Mouse (Mus musculus) stomach, embryonic 14.5 days (tissue): Measurements from ENCODE around the gene Olfr924. TPM values are rescaled to one million over a fixed set of nuclear protein-coding genes. Genes with fewer than 3 reads are reported as not detected.
"Not testable (repeated sequence)": the region's sequence is repeated elsewhere in the genome, so short reads cannot be mapped to it uniquely, and the experiment has no call there.

Experiments used
- ATAC-seq: fragments of 200-750 bp; cut with Nextera tagmentation; 2 replicates; pipeline ENCODE4 v1.8.0; 2017; ENCODE audit warnings: low read depth, moderate TSS enrichment; ENCODE audit not compliant: insufficient number of reproducible peaks, insufficient read depth, low FRiP score
- H3K27ac ChIP-seq: fragments of 300-500 bp; sonication (generic); 2 replicates; pipeline ENCODE4 v1.5.1; 2014; ENCODE audit warnings: mild to moderate bottlenecking, low read length, moderate library complexity, mixed read lengths
- H3K27me3 ChIP-seq: fragments of 300-500 bp; sonication (generic); 2 replicates; pipeline ENCODE4 v1.6.1; 2014; ENCODE audit warnings: low read length, control low read depth, mixed read lengths; ENCODE audit not compliant: control insufficient read depth, insufficient read depth
- H3K36me3 ChIP-seq: fragments of 300-500 bp; sonication (generic); 2 replicates; pipeline ENCODE4 v1.6.1; 2014; ENCODE audit warnings: mild to moderate bottlenecking, control low read depth, low read length, moderate library complexity, mixed read lengths; ENCODE audit not compliant: control insufficient read depth, insufficient read depth
- H3K4me1 ChIP-seq: fragments of 300-500 bp; sonication (generic); 2 replicates; pipeline ENCODE4 v1.6.1; 2014; ENCODE audit warnings: low read length, control low read depth, mixed read lengths; ENCODE audit not compliant: control insufficient read depth, insufficient read depth
- H3K4me2 ChIP-seq: fragments of 300-500 bp; sonication (generic); replicated peaks from 2 replicates; pipeline ENCODE4 v1.6.1; 2014; ENCODE audit warnings: low read depth, low read length, control low read depth
- H3K4me3 ChIP-seq: fragments of 300-500 bp; sonication (generic); 2 replicates; pipeline ENCODE4 v1.5.1; 2014; ENCODE audit warnings: low read depth, low read length, control low read depth
- H3K9ac ChIP-seq: fragments of 300-500 bp; sonication (generic); replicated peaks from 2 replicates; pipeline ENCODE4 v1.6.1; 2014; ENCODE audit warnings: low read depth, mild to moderate bottlenecking, control low read depth, low read length, moderate library complexity, mixed read lengths
- H3K9me3 ChIP-seq: fragments of 300-500 bp; sonication (generic); 2 replicates; pipeline ENCODE4 v1.6.1; 2016; ENCODE audit warnings: low read depth, low read length, control low read depth; ENCODE audit not compliant: control insufficient read depth
- WGBS: fragments of 180-500 bp; shearing (Covaris S2); extraction: QIAGEN DNeasy Blood & Tissue Kit; methylation state at CpG from one replicate; pipeline ENCODE4 v1.1.7; 2014; 5-methylcytosine and 5-hydroxymethylcytosine counted together
- polyA plus RNA-seq: library from polyadenylated mRNA; unstranded; fragments of >200 nt; fragmentation: Nextera tagmentation; extraction: Ambion mirVana; gene quantifications from 2 replicates; pipeline ENCODE4 v1.2.1, GENCODE M21; 2014

The Olfr924 gene
- polyA plus RNA-seq, result not detected in 2 replicates

GRCm38 (mm10) chr9:38844149-38844548, at the start of gene Olfr924:
TSS of gene Olfr924 (plus strand) at chr9:38844449.
- 76% methylated on average over 1 of the region's 1 CpGs for WGBS
- Histone ChIP-seq H3K4me3 (no peak within 1 kb of the TSS), H3K36me3 (no peaks in the 10 kb centered on the region), H3K4me1 (no peaks in the 10 kb centered on the region), H3K9me3 (no peaks in the 10 kb centered on the region), H3K4me2 (no peak within 1 kb of the TSS), H3K27ac (no peak within 1 kb of the TSS), H3K9ac (no peak within 1 kb of the TSS), H3K27me3 (no peaks in the 10 kb centered on the region)
- ATAC-seq, result no peak

- Histone ChIP-seq H3K4me1 (no peaks in the 10 kb centered on the region), H3K36me3 (no peaks in the 10 kb centered on the region), H3K9me3 (no peaks in the 10 kb centered on the region), H3K27me3 (no peaks in the 10 kb centered on the region), H3K9ac (no peak overlapping the region), H3K4me2 (no peak overlapping the region), H3K27ac (no peak overlapping the region), H3K4me3 (no peak overlapping the region)
- ATAC-seq, result no peak
Measured at GRCm38 (mm10) chr9:38805696-38806095, 38.6 kb upstream of the Olfr924 start.

GRCm38 (mm10) chr9:38814314-38814713, 29.9 kb upstream of the Olfr924 start, which contains the start of gene Olfr922:
TSS of gene Olfr922 (plus strand) at chr9:38814614.
- H3K27me3 ChIP-seq, result no peaks in the 10 kb centered on the region
- no peak within 1 kb of the TSS for H3K9ac ChIP-seq
- H3K4me3 ChIP-seq, result no peak within 1 kb of the TSS
- no peak within 1 kb of the TSS for H3K27ac ChIP-seq
- whole genome bisulfite sequencing, result 69% methylated on average over 2 of the region's 2 CpGs
- no peak for ATAC-seq
- H3K4me1 ChIP-seq, result no peaks in the 10 kb centered on the region
- H3K9me3 ChIP-seq, result no peaks in the 10 kb centered on the region
- no peaks in the 10 kb centered on the region for H3K36me3 ChIP-seq
- no peak within 1 kb of the TSS for H3K4me2 ChIP-seq

GRCm38 (mm10) chr9:38815458-38815986, 28.7 kb upstream of the Olfr924 start:
- no peak for ATAC-seq
- WGBS, result 83% methylated on average over 1 of the region's 1 CpGs
- H3K36me3 ChIP-seq, result no peaks in the 10 kb centered on the region

GRCm38 (mm10) chr9:38826245-38826644, 18.0 kb upstream of the Olfr924 start, which contains the start of gene Olfr923:
TSS of gene Olfr923 (plus strand) at chr9:38826545.
- WGBS, result 93% methylated on average over 1 of the region's 1 CpGs
- Histone ChIP-seq H3K4me3 (no peak within 1 kb of the TSS), H3K9ac (no peak within 1 kb of the TSS)

More at GRCm38 (mm10) chr9:38815458-38815986, 28.7 kb upstream of the Olfr924 start:
- Histone ChIP-seq H3K9ac (no peak overlapping the region), H3K4me2 (no peak overlapping the region), H3K4me1 (no peaks in the 10 kb centered on the region), H3K9me3 (no peaks in the 10 kb centered on the region), H3K4me3 (no peak overlapping the region), H3K27ac (no peak overlapping the region), H3K27me3 (no peaks in the 10 kb centered on the region)

GRCm38 (mm10) chr9:38833027-38833426, 11.2 kb upstream of the Olfr924 start:
- no peak overlapping the region for H3K9ac ChIP-seq
- H3K9me3 ChIP-seq, result no peaks in the 10 kb centered on the region
- H3K4me2 ChIP-seq, result no peak overlapping the region
- no peak for ATAC-seq
- no peaks in the 10 kb centered on the region for H3K27me3 ChIP-seq
- no peaks in the 10 kb centered on the region for H3K36me3 ChIP-seq
- H3K4me1 ChIP-seq, result no peaks in the 10 kb centered on the region
- 78% methylated on average over 2 of the region's 2 CpGs for WGBS
- no peak overlapping the region for H3K4me3 ChIP-seq
- no peak overlapping the region for H3K27ac ChIP-seq

More at GRCm38 (mm10) chr9:38826245-38826644, 18.0 kb upstream of the Olfr924 start, which contains the start of gene Olfr923:
- no peak for ATAC-seq
- H3K36me3 ChIP-seq, result no peaks in the 10 kb centered on the region
- no peaks in the 10 kb centered on the region for H3K4me1 ChIP-seq
- no peaks in the 10 kb centered on the region for H3K9me3 ChIP-seq
- H3K27ac ChIP-seq, result no peak within 1 kb of the TSS
- no peak within 1 kb of the TSS for H3K4me2 ChIP-seq
- H3K27me3 ChIP-seq, result no peaks in the 10 kb centered on the region

- Histone ChIP-seq H3K4me2 (no peak within 1 kb of the TSS), H3K27me3 (no peaks in the 10 kb centered on the region), H3K36me3 (no peaks in the 10 kb centered on the region), H3K9ac (no peak within 1 kb of the TSS), H3K4me3 (no peak within 1 kb of the TSS), H3K9me3 (no peaks in the 10 kb centered on the region), H3K27ac (no peak within 1 kb of the TSS), H3K4me1 (no peaks in the 10 kb centered on the region)
- ATAC-seq, result no peak
Measured at GRCm38 (mm10) chr9:38854760-38855159, 10.5 kb downstream of the Olfr924 start, which contains the start of gene Olfr26. TSS of gene Olfr26 (plus strand) at chr9:38855060.

- H3K4me3 ChIP-seq, H3K27ac ChIP-seq, H3K4me2 ChIP-seq, H3K4me1 ChIP-seq, ATAC-seq, H3K9ac ChIP-seq, H3K36me3 ChIP-seq, H3K27me3 ChIP-seq, H3K9me3 ChIP-seq: not testable (repeated sequence)
- 64% methylated on average over 2 of the region's 2 CpGs for WGBS
Measured at GRCm38 (mm10) chr9:38874880-38875279, 30.6 kb downstream of the Olfr924 start.

- no peaks in the 10 kb centered on the region for H3K36me3 ChIP-seq
- no peak within 1 kb of the TSS for H3K27ac ChIP-seq
- no peak for ATAC-seq
- WGBS, result 75% methylated on average over 2 of the region's 2 CpGs
- H3K27me3 ChIP-seq, result no peaks in the 10 kb centered on the region
- no peak within 1 kb of the TSS for H3K9ac ChIP-seq
- peaks cover 6% of the 10 kb centered on the region; the same call in 1 of the 2 replicates for H3K9me3 ChIP-seq
- no peak within 1 kb of the TSS for H3K4me3 ChIP-seq
- no peak within 1 kb of the TSS for H3K4me2 ChIP-seq
- H3K4me1 ChIP-seq, result no peaks in the 10 kb centered on the region
Measured at GRCm38 (mm10) chr9:38876826-38877225, 32.6 kb downstream of the Olfr924 start, which contains the start of gene Olfr926. TSS of gene Olfr926 (plus strand) at chr9:38877126.
